Mouse (Mus musculus): Measurements from ENCODE around the gene Mpv17. TPM values are rescaled to one million over a fixed set of nuclear protein-coding genes. Genes with fewer than 3 reads are reported as not detected.
A peak's percentile ranks its signal among the peaks of the same experiment; 100 is the strongest.

Mpv17 gene
- polyA plus RNA-seq, 1 experiment from 2014 or later: 73.4 TPM

DNA sequence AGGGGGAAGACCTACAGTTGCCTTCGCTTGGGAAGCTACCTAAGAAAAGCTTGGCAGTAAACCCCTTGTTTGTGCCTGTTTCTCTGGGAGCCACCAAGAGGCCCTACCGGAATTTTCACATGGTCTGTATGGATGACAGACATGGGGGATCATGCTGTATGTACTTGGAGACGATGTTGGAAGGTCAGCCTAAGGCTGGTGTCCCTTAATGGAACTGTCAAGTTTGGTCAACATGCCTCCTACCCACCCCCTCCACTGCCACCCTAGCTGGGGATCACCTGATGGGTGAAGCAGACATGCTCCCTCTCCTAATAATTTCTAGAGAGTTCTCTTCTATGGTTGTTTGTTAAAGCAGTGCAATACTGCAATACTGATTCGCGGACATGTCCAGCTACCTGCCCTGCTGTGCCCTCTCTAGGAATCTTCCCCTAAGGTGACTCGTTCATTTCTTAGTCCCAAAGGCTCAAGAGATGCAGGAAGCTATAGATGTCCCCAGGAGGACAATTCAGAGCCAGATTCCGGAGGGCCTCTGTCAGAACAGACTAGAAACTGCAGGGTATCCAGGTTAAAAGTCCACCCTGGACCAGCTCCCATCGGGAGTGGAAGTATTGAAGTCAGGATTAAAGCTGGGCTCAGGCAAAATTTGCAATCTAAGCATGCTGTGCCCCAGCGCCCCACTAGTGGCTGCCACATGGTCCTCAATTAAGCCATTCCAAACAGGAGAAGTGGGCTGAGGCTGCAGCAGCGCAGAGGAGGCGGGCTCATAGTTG lies 58.2 kb downstream of the Mpv17 start:
- ATAC-seq (ENCODE audit: insufficient number of reproducible peaks, low FRiP score, low TSS enrichment, low read depth): no peak
- Histone ChIP-seq H3K4me1 (peaks cover 34% of the 10 kb centered on the region), H3K9ac (no peak overlapping the region), H3K36me3 (no peaks in the 10 kb centered on the region), H3K27ac (replicated peaks) (no peak overlapping the region), H3K27me3 (peaks cover 82% of the 10 kb centered on the region), H3K9me3 (replicated peaks) (no peaks in the 10 kb centered on the region), H3K4me3 (replicated peaks) (peak overlapping the region; percentile 45), H3K4me2 (replicated peaks) (peak overlapping the region; percentile 79)
- 24% methylated on average over 11 of the region's 11 CpGs for WGBS

DNA sequence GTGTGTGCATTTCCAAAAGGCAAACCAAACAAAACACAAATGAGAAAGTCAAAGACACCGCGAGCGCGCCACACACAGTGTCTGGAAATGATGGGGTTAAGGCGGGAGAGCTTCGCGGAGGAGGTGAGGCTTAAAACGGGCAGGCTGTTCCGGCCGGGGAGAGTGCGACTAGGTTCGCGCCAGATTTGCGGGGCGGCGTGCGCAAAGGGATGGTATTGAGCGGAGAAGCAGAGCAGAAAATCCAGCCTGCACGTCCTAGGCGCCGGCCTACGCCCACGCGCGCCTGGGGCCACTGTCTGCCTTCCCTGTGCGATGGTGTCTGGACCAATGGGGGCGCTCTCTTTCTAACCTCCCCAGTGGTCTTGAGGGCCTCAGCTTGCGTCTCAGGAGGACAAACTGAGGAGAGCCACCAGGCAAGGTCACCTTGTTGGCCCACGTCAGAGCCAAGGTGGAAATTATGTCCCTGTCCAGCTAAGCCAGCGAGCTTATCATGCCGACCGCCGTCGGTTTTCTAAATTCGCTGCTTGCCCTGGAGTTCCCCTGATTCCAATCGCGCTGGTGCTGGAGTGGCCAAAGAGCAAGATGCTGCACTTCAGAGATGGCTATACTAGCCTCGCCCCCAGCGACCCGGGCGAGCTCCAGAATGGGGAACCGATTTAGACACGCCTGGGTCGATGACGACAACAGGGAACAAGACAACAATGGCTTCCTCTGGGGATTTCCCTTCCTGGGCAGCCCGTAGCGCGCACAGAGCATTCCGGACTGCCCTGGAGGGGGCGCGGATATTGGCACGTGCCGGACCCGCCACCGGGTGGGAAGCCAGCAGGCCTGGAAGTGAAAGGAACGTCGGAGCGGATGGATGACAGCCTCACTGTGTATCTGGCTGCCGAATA lies 59.0 kb downstream of the Mpv17 start:
- H3K36me3 ChIP-seq: no peaks in the 10 kb centered on the region
- H3K4me1 ChIP-seq: peaks cover 34% of the 10 kb centered on the region
- peak overlapping the region; percentile 45 for H3K4me3 ChIP-seq (replicated peaks)
- no peak overlapping the region for H3K27ac ChIP-seq (replicated peaks)
- H3K4me2 ChIP-seq (replicated peaks): peak overlapping the region; percentile 79
- under 1% methylated on average over 59 of the region's 59 CpGs for WGBS
- no peak for ATAC-seq (ENCODE audit: insufficient number of reproducible peaks, low FRiP score, low TSS enrichment, low read depth)
- H3K9me3 ChIP-seq (replicated peaks): no peaks in the 10 kb centered on the region
- H3K27me3 ChIP-seq: peaks cover 90% of the 10 kb centered on the region
- H3K9ac ChIP-seq: no peak overlapping the region

DNA sequence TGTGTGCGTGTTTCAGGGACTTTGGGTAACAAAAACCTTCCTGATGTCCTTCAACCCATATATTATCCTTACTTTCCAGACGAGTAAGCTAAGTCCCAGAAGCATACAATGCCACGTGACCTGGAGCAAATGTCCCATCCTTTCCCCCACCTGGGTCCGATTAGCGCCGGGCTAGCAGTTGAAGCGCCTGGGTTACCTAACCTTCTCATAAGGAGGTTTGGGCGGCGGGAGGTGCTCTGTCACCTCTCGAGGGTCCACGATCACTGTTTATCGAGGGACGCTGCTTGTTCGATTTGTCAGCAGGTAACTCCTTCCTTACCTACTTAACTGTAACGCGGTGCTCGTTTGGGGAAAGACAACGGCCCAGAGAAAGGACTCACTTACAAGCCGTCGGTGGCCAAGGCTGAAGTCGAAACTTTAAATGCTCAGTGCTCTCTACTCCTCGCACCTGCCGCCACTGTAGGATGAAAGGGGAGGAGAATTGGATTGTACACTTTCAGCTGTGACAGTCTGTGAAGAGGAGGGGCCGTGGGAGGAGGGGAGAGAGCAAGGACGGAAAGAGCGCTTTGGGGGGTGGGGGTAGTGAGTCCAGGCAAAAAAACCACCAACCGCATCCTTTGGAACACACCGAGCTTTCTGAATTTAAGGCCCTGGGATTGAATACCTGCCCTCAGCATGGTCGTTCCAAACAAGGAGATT lies 59.8 kb downstream of the Mpv17 start:
- H3K4me1 ChIP-seq: peaks cover 34% of the 10 kb centered on the region
- H3K27me3 ChIP-seq: peaks cover 98% of the 10 kb centered on the region
- H3K4me3 ChIP-seq (replicated peaks): peak overlapping the region; percentile 45
- 1% methylated on average over 29 of the region's 29 CpGs for WGBS
- no peaks in the 10 kb centered on the region for H3K36me3 ChIP-seq
- H3K4me2 ChIP-seq (replicated peaks): peak overlapping the region; percentile 79
- ATAC-seq (ENCODE audit: insufficient number of reproducible peaks, low FRiP score, low TSS enrichment, low read depth): no peak
- H3K9ac ChIP-seq: no peak overlapping the region
- no peak overlapping the region for H3K27ac ChIP-seq (replicated peaks)
- H3K9me3 ChIP-seq (replicated peaks): no peaks in the 10 kb centered on the region

DNA sequence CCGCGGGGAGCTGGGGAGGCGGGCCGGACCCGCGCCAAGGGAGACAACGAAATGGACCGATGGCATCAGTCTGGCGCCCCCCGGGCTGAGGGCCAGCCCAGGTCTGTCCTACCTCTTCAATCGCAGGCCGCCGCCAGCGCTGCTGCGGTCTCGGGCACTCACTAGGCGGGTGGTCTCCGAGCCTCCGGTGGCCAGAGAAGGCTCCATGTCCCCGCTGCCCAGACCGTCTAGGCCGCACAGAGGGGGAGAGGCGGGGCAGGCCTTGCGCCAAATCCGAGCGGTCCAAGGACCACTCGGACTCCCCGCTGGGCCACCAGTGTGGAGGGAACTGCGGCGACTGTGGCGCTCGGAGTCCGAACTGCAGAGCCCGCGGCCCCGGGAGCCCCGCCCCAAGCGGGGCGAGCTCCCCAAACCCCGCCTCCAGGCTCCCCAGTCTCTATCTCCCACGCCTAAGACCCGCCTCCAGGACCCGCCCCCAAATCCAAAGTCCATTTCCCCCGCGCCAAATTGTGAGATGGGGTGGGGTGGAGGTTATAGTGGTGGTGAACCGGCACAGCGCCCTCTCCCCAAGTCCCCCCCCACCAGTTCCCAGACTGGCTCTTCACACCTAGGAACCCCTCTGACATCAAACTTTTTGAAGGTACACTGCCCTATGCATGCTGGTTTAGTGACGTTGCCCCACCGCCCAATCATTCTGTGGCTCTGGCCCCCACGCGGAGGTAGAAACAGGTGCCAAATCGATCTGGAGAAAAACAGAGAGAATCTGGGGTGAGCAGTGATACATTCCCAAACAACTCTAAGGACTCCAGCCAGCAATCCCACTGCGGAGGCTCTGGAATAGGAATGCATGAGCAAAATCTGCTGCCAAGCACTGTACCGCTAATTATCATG lies 60.7 kb downstream of the Mpv17 start:
- Histone ChIP-seq H3K4me3 (replicated peaks) (peak overlapping the region; percentile 45), H3K27me3 (peaks cover 98% of the 10 kb centered on the region), H3K27ac (replicated peaks) (no peak overlapping the region), H3K4me2 (replicated peaks) (peak overlapping the region; percentile 79), H3K4me1 (peaks cover 34% of the 10 kb centered on the region), H3K9me3 (replicated peaks) (no peaks in the 10 kb centered on the region), H3K36me3 (no peaks in the 10 kb centered on the region), H3K9ac (no peak overlapping the region)
- ATAC-seq (ENCODE audit: insufficient number of reproducible peaks, low FRiP score, low TSS enrichment, low read depth): peak; percentile 41; the same call in 1 of the 2 replicates
- WGBS: 1% methylated on average over 53 of the region's 54 CpGs

DNA sequence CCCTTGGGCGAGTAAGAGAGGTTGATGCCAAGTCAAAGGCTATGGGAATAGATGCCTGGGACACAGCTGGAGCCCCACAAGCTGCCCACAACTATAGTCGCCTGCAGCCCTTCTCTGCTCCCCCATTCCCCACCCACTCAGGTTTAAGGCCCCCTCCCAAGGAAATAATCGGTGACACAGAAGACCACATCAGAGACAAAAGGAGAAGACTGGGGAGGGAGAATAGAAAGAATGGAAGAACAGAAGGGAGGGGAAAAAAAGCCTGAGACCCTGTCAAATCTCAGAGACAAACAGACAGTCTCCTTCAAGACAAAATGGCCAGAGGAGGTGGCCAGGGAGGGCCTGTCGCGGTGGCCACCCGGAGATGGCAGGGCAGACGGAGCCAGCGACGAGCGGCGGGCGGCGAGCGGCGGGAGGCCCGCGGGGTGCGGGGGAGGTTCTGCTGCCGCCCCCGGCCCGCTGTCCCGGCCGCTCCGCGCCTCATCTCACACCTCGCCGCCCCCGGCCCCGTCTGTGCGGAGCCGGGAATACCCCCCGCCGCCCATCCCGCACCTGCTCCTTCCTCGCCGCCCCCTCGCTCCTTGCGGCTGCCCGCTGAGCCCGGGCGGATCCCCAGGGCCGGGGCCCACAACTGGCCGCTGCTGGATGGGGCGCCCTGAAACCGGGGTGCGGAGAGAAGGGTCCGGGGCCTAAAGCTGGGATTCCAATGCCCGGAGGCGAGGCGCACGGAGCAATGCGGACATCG lies 61.6 kb downstream of the Mpv17 start:
- Histone ChIP-seq H3K9ac (0 out of 2 replicates have a peak overlapping the region, but pooled peaks have one; percentile 4), H3K27me3 (peaks cover 96% of the 10 kb centered on the region), H3K27ac (replicated peaks) (no peak overlapping the region), H3K4me2 (replicated peaks) (peak overlapping the region; percentile 79), H3K4me3 (replicated peaks) (peak overlapping the region; percentile 45), H3K9me3 (replicated peaks) (no peaks in the 10 kb centered on the region), H3K36me3 (no peaks in the 10 kb centered on the region), H3K4me1 (peaks cover 34% of the 10 kb centered on the region)
- ATAC-seq (ENCODE audit: insufficient number of reproducible peaks, low FRiP score, low TSS enrichment, low read depth): no peak
- 1% methylated on average over 48 of the region's 53 CpGs for WGBS

Other genes with a start within 250 kb of the Mpv17 start
- 482 and 502 TPM in 2 replicates for gene Ost4, start 246.5 kb downstream of the Mpv17 start, polyA plus RNA-seq (2015; fragmentation: Nextera tagmentation; extraction: Ambion mirVana)
- gene Emilin1, start 240.8 kb downstream of the Mpv17 start, polyA plus RNA-seq (2015; fragmentation: Nextera tagmentation; extraction: Ambion mirVana): 244 and 254 TPM in 2 replicates
- gene Khk, start 232.8 kb downstream of the Mpv17 start, polyA plus RNA-seq (2015; fragmentation: Nextera tagmentation; extraction: Ambion mirVana): 23.8 and 25.6 TPM in 2 replicates
- gene Cgref1, start 208.7 kb downstream of the Mpv17 start, polyA plus RNA-seq (2015; fragmentation: Nextera tagmentation; extraction: Ambion mirVana): 32.1 and 34.0 TPM in 2 replicates
- gene Preb, start 193.9 kb downstream of the Mpv17 start, polyA plus RNA-seq (2015; fragmentation: Nextera tagmentation; extraction: Ambion mirVana): 125 and 130 TPM in 2 replicates
- 0.08 TPM in 1 of 2 replicates, not detected in the other for gene Tcf23, start 185.6 kb downstream of the Mpv17 start, polyA plus RNA-seq (2015; fragmentation: Nextera tagmentation; extraction: Ambion mirVana)
- gene Atraid, start 105.9 kb downstream of the Mpv17 start, polyA plus RNA-seq (2015; fragmentation: Nextera tagmentation; extraction: Ambion mirVana): 173 and 174 TPM in 2 replicates
- 10.8 and 12.0 TPM in 2 replicates for gene Slc5a6, start 105.3 kb downstream of the Mpv17 start, polyA plus RNA-seq (2015; fragmentation: Nextera tagmentation; extraction: Ambion mirVana)
- gene Cad, start 99.5 kb downstream of the Mpv17 start, polyA plus RNA-seq (2015; fragmentation: Nextera tagmentation; extraction: Ambion mirVana): 23.5 and 26.4 TPM in 2 replicates
- gene Dnajc5g, start 48.0 kb downstream of the Mpv17 start, polyA plus RNA-seq (2015; fragmentation: Nextera tagmentation; extraction: Ambion mirVana): not detected in 2 replicates
- 0.60 and 0.92 TPM in 2 replicates for gene Slc30a3, start 46.0 kb downstream of the Mpv17 start, polyA plus RNA-seq (2015; fragmentation: Nextera tagmentation; extraction: Ambion mirVana)
- 10.2 and 13.7 TPM in 2 replicates for gene Trim54, start 37.5 kb downstream of the Mpv17 start, polyA plus RNA-seq (2015; fragmentation: Nextera tagmentation; extraction: Ambion mirVana)
- gene Ucn, start 15.4 kb downstream of the Mpv17 start, polyA plus RNA-seq (2015; fragmentation: Nextera tagmentation; extraction: Ambion mirVana): not detected in 2 replicates
- 1.1 and 3.0 TPM in 2 replicates for gene Gm29609, start 25.7 kb upstream of the Mpv17 start, polyA plus RNA-seq (2015; fragmentation: Nextera tagmentation; extraction: Ambion mirVana)
- 69.0 and 71.5 TPM in 2 replicates for gene Gtf3c2, start 25.9 kb upstream of the Mpv17 start, polyA plus RNA-seq (2015; fragmentation: Nextera tagmentation; extraction: Ambion mirVana)
- 138 and 150 TPM in 2 replicates for gene Snx17, start 39.0 kb upstream of the Mpv17 start, polyA plus RNA-seq (2015; fragmentation: Nextera tagmentation; extraction: Ambion mirVana)
- gene Eif2b4, start 39.2 kb upstream of the Mpv17 start, polyA plus RNA-seq (2015; fragmentation: Nextera tagmentation; extraction: Ambion mirVana): 74.4 and 74.7 TPM in 2 replicates
- gene Zfp513, start 48.1 kb upstream of the Mpv17 start, polyA plus RNA-seq (2015; fragmentation: Nextera tagmentation; extraction: Ambion mirVana): 12.2 and 12.5 TPM in 2 replicates
- gene Ppm1g, start 66.4 kb upstream of the Mpv17 start, polyA plus RNA-seq (2015; fragmentation: Nextera tagmentation; extraction: Ambion mirVana): 113 and 115 TPM in 2 replicates
- 175 and 178 TPM in 2 replicates for gene Nrbp1, start 86.6 kb upstream of the Mpv17 start, polyA plus RNA-seq (2015; fragmentation: Nextera tagmentation; extraction: Ambion mirVana)
- 0.99 TPM in 1 of 2 replicates, not detected in the other for gene Gm9970, start 87.0 kb upstream of the Mpv17 start, polyA plus RNA-seq (2015; fragmentation: Nextera tagmentation; extraction: Ambion mirVana)
- gene Krtcap3, start 97.4 kb upstream of the Mpv17 start, polyA plus RNA-seq (2015; fragmentation: Nextera tagmentation; extraction: Ambion mirVana): 21.8 and 23.5 TPM in 2 replicates
- gene Ift172, start 136.9 kb upstream of the Mpv17 start, polyA plus RNA-seq (2015; fragmentation: Nextera tagmentation; extraction: Ambion mirVana): 39.4 and 39.5 TPM in 2 replicates
- gene Fndc4, start 141.8 kb upstream of the Mpv17 start, polyA plus RNA-seq (2015; fragmentation: Nextera tagmentation; extraction: Ambion mirVana): 85.5 and 89.8 TPM in 2 replicates
- gene Gckr, start 143.2 kb upstream of the Mpv17 start, polyA plus RNA-seq (2015; fragmentation: Nextera tagmentation; extraction: Ambion mirVana): 0.15 and 0.30 TPM in 2 replicates

Data from embryonic facial prominence, embryonic 15.5 days (tissue).